Mouse (Mus musculus): ENCODE results near the gene Hbb-bt. TPM values are rescaled to one million over a fixed set of nuclear protein-coding genes. Genes with fewer than 3 reads are reported as not detected.
"Not testable (repeated sequence)": the region's sequence is repeated elsewhere in the genome, so short reads cannot be mapped to it uniquely, and the experiment has no call there.

Gene Hbb-bt
- total and polyA plus RNA-seq, 3 experiments = 3.3 to 396 (median 40.4) TPM

GRCm38 (mm10) chr7:103810296-103810695 lies 3.5 kb downstream of the Hbb-bt start:
- no peak overlapping the region for H3K4me3 ChIP-seq (ENCODE audit: low read depth, low read length)
- peaks cover 41% of the 10 kb centered on the region for H3K4me1 ChIP-seq (ENCODE audit: insufficient read depth, low read depth, low read length)
- H3K27me3 ChIP-seq (ENCODE audit: insufficient read depth, low read length) = no peaks in the 10 kb centered on the region
- DNase-seq (ENCODE audit: low spot score) = no peak
- H3K36me3 ChIP-seq (replicated peaks) = no peaks in the 10 kb centered on the region
- TF ChIP-seq CTCF (IDR thresholded peaks at IDR 0.05; ENCODE audit: low read depth, low read length) (no peak), TAL1 (conservative IDR thresholded peaks at IDR 0.05; ENCODE audit: low read depth, low read length) (no peak), POLR2AphosphoS5 (IDR thresholded peaks at IDR 0.05; ENCODE audit: insufficient replicate concordance, low read depth, low read length) (no peak), GATA1 (IDR thresholded peaks at IDR 0.05; ENCODE audit: borderline replicate concordance, low read length) (no peak), GATA2 (IDR thresholded peaks at IDR 0.05; ENCODE audit: borderline replicate concordance, low read depth, low read length) (no peak)
- no peaks in the 10 kb centered on the region for H3K9me3 ChIP-seq (replicated peaks)
- ATAC-seq (ENCODE audit: extremely low read depth, insufficient number of reproducible peaks, low FRiP score, poor library complexity, severe bottlenecking) = no peak

- DNase-seq (ENCODE audit: low spot score) (no peak), ATAC-seq (ENCODE audit: extremely low read depth, insufficient number of reproducible peaks, low FRiP score, poor library complexity, severe bottlenecking) (no peak)
- no peaks in the 10 kb centered on the region for H3K9me3 ChIP-seq (replicated peaks)
- H3K36me3 ChIP-seq (replicated peaks) = no peaks in the 10 kb centered on the region
- no peak for TF ChIP-seq GATA1 (IDR thresholded peaks at IDR 0.05; ENCODE audit: borderline replicate concordance, low read length)
- no peaks in the 10 kb centered on the region for H3K27me3 ChIP-seq (ENCODE audit: insufficient read depth, low read length)
- no peak overlapping the region; the same call in 1 of the 2 replicates for H3K4me3 ChIP-seq (ENCODE audit: low read depth, low read length)
- H3K4me1 ChIP-seq (ENCODE audit: insufficient read depth, low read depth, low read length) = peaks cover 38% of the 10 kb centered on the region
Observed at GRCm38 (mm10) chr7:103809801-103810155, 4.0 kb downstream of the Hbb-bt start.

- peak; percentile 69 for ATAC-seq (ENCODE audit: extremely low read depth, insufficient number of reproducible peaks, low FRiP score, poor library complexity, severe bottlenecking)
- Histone ChIP-seq H3K4me3 (ENCODE audit: low read depth, low read length) (no peak overlapping the region; the same call in 1 of the 2 replicates), H3K27me3 (ENCODE audit: insufficient read depth, low read length) (no peaks in the 10 kb centered on the region), H3K4me1 (ENCODE audit: insufficient read depth, low read depth, low read length) (peaks cover 36% of the 10 kb centered on the region), H3K9me3 (replicated peaks) (no peaks in the 10 kb centered on the region), H3K36me3 (replicated peaks) (no peaks in the 10 kb centered on the region)
- TF ChIP-seq TAL1 (conservative IDR thresholded peaks at IDR 0.05; ENCODE audit: low read depth, low read length) (peak; percentile 80), POLR2AphosphoS5 (IDR thresholded peaks at IDR 0.05; ENCODE audit: insufficient replicate concordance, low read depth, low read length) (no peak)
- DNase-seq (ENCODE audit: low spot score) = no peak
Observed at GRCm38 (mm10) chr7:103808971-103809800, 4.6 kb downstream of the Hbb-bt start.

GRCm38 (mm10) chr7:103808120-103808519 lies 5.7 kb downstream of the Hbb-bt start:
- peaks cover 30% of the 10 kb centered on the region for H3K4me1 ChIP-seq (ENCODE audit: insufficient read depth, low read depth, low read length)
- not testable (repeated sequence) for H3K36me3 ChIP-seq (replicated peaks); DNase-seq (ENCODE audit: low spot score); H3K27me3 ChIP-seq (ENCODE audit: insufficient read depth, low read length); ATAC-seq (ENCODE audit: extremely low read depth, insufficient number of reproducible peaks, low FRiP score, poor library complexity, severe bottlenecking); H3K4me3 ChIP-seq (ENCODE audit: low read depth, low read length); H3K9me3 ChIP-seq (replicated peaks)

GRCm38 (mm10) chr7:103806856-103807255 lies 6.9 kb downstream of the Hbb-bt start:
- Histone ChIP-seq H3K4me1 (ENCODE audit: insufficient read depth, low read depth, low read length) (peaks cover 27% of the 10 kb centered on the region), H3K9me3 (replicated peaks) (no peaks in the 10 kb centered on the region), H3K27me3 (ENCODE audit: insufficient read depth, low read length) (no peaks in the 10 kb centered on the region), H3K4me3 (ENCODE audit: low read depth, low read length) (no peak overlapping the region), H3K36me3 (replicated peaks) (no peaks in the 10 kb centered on the region)
- DNase-seq (ENCODE audit: low spot score) (no peak), ATAC-seq (ENCODE audit: extremely low read depth, insufficient number of reproducible peaks, low FRiP score, poor library complexity, severe bottlenecking) (no peak)
- TF ChIP-seq POLR2AphosphoS5 (IDR thresholded peaks at IDR 0.05; ENCODE audit: insufficient replicate concordance, low read depth, low read length) (no peak), CTCF (IDR thresholded peaks at IDR 0.05; ENCODE audit: low read depth, low read length) (peak; percentile 47; the same call in 1 of the 2 replicates), GATA1 (IDR thresholded peaks at IDR 0.05; ENCODE audit: borderline replicate concordance, low read length) (no peak)

GRCm38 (mm10) chr7:103792669-103793388 lies 21.0 kb downstream of the Hbb-bt start:
- TF ChIP-seq TAL1 (conservative IDR thresholded peaks at IDR 0.05; ENCODE audit: low read depth, low read length) = peak; percentile 40; the same call in 1 of the 2 replicates
- no peak for TF ChIP-seq GATA1 (IDR thresholded peaks at IDR 0.05; ENCODE audit: borderline replicate concordance, low read length)
- Histone ChIP-seq H3K4me3 (ENCODE audit: low read depth, low read length) (no peak overlapping the region), H3K9me3 (replicated peaks) (no peaks in the 10 kb centered on the region), H3K27me3 (ENCODE audit: insufficient read depth, low read length) (no peaks in the 10 kb centered on the region), H3K36me3 (replicated peaks) (no peaks in the 10 kb centered on the region), H3K4me1 (ENCODE audit: insufficient read depth, low read depth, low read length) (0 out of 2 replicates have a peak, but pooled peaks cover 5% of the 10 kb centered on the region)
- peak; percentile 23 for DNase-seq (ENCODE audit: low spot score)
- peak; percentile 100 for ATAC-seq (ENCODE audit: extremely low read depth, insufficient number of reproducible peaks, low FRiP score, poor library complexity, severe bottlenecking)

DNA sequence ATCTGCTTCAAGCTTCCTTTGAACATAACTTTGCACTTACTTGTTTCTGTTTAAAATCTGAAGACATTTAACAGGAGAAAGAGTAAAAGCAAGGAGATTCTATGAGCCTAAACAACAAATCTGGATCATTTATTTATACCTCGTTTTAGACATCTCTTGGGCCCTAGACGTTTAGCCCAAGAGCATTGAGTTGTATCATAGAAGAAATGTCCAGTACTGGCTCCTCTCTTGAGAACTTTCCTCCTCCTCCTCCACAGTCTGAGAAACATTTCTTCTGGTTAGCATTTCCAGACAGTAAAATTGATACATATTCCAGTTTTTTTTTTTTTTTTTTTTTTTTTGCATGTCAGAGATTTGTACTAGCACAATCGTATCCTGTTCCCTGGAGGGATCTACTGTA lies 22.1 kb downstream of the Hbb-bt start, which contains the start of gene Olfr67:
Olfr67 (minus strand) TSS at position 101 of the 400 bp plus-strand sequence.
- H3K36me3 ChIP-seq (replicated peaks) = no peaks in the 10 kb centered on the region
- H3K4me1 ChIP-seq (ENCODE audit: insufficient read depth, low read depth, low read length) = 0 out of 2 replicates have a peak, but pooled peaks cover 5% of the 10 kb centered on the region
- no peak for ATAC-seq (ENCODE audit: extremely low read depth, insufficient number of reproducible peaks, low FRiP score, poor library complexity, severe bottlenecking)
- no peaks in the 10 kb centered on the region for H3K9me3 ChIP-seq (replicated peaks)
- TF ChIP-seq TAL1 (conservative IDR thresholded peaks at IDR 0.05; ENCODE audit: low read depth, low read length) (no peak), GATA2 (IDR thresholded peaks at IDR 0.05; ENCODE audit: borderline replicate concordance, low read depth, low read length) (no peak), CTCF (IDR thresholded peaks at IDR 0.05; ENCODE audit: low read depth, low read length) (no peak), GATA1 (IDR thresholded peaks at IDR 0.05; ENCODE audit: borderline replicate concordance, low read length) (no peak), POLR2AphosphoS5 (IDR thresholded peaks at IDR 0.05; ENCODE audit: insufficient replicate concordance, low read depth, low read length) (no peak)
- DNase-seq (ENCODE audit: low spot score) = no peak
- no peaks in the 10 kb centered on the region for H3K27me3 ChIP-seq (ENCODE audit: insufficient read depth, low read length)
- no peak within 1 kb of the TSS for H3K4me3 ChIP-seq (ENCODE audit: low read depth, low read length)

All from G1E (cell line).